Mouse (Mus musculus): ENCODE measurements around the gene Klhdc1.

Klhdc1 gene

GRCm38 (mm10) chr12:69240876-69241275, at the start of gene Klhdc1:
Gene Klhdc1, plus strand, starts transcription at chr12:69241176.
- in situ Hi-C loops (cut with MboI; ENCODE audit: low pct_unique_long_range_greater_than_20kb in 1 of 2, low sequenced_read_pairs in 2 of 2, unreplicated experiment in 1 of 2) = no loop called here

GRCm38 (mm10) chr12:69191396-69191795, 49.6 kb upstream of the Klhdc1 start:
- in situ Hi-C loops (cut with MboI; ENCODE audit: low pct_unique_long_range_greater_than_20kb in 1 of 2, low sequenced_read_pairs in 2 of 2, unreplicated experiment in 1 of 2) = no loop called here

DNA sequence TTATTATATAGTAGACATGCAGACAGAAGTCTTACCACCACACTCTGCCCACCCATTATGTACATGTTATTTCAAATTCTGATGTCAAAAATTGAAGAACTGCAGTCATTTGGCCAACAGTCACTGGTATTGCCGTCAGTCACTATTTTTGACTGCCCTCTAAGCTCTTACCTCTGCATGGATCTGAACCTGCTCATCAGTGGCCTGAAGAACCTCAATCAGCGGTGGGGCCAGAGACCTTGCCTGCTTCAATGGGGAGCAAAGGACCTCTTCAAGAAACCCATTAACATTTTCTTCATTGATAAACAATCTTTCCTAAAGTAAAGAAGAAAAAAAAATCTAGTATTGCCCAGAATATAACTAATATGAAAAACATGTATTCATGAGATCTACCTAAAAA, 48.3 kb upstream of the Klhdc1 start:
- in situ Hi-C loops (cut with MboI; ENCODE audit: low pct_unique_long_range_greater_than_20kb in 1 of 2, low sequenced_read_pairs in 2 of 2, unreplicated experiment in 1 of 2) = no loop called here

GRCm38 (mm10) chr12:69196444-69197377, 44.3 kb upstream of the Klhdc1 start, which contains the start of gene Gm49383:
Gene Gm49383, minus strand, starts transcription at chr12:69197104.
- in situ Hi-C loops (cut with MboI; ENCODE audit: low pct_unique_long_range_greater_than_20kb in 1 of 2, low sequenced_read_pairs in 2 of 2, unreplicated experiment in 1 of 2) = no loop called here

- in situ Hi-C loops (cut with MboI; ENCODE audit: low pct_unique_long_range_greater_than_20kb in 1 of 2, low sequenced_read_pairs in 2 of 2, unreplicated experiment in 1 of 2) = no loop called here
Observed at GRCm38 (mm10) chr12:69197378-69198163, 43.4 kb upstream of the Klhdc1 start.

DNA sequence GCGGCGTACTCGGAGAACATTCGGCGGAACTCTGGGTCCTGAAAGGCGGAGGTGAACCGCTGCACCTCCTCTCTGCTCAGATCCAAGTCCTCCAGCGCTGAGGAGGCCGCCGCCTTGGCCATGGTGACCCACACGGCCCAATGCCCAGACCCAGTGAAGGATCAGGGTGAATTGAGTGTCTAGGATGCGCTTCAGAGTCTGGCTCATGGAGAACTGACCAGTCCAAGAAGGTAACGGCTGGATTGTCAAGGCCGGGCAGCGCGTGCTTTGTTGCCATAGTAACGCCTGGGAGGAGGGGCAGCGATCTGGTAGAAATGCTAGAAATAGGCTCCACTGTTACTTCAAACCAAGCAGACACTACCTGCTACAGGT, 42.8 kb upstream of the Klhdc1 start, which contains the start of gene Dnaaf2:
Dnaaf2 (minus strand) TSS at position 266 of the 372 bp plus-strand sequence.
- in situ Hi-C loops (cut with MboI; ENCODE audit: low pct_unique_long_range_greater_than_20kb in 1 of 2, low sequenced_read_pairs in 2 of 2, unreplicated experiment in 1 of 2) = no loop called here

- in situ Hi-C loops (cut with MboI; ENCODE audit: low pct_unique_long_range_greater_than_20kb in 1 of 2, low sequenced_read_pairs in 2 of 2, unreplicated experiment in 1 of 2) = no loop called here
Observed at GRCm38 (mm10) chr12:69198985-69199384, 42.0 kb upstream of the Klhdc1 start.

- in situ Hi-C loops (cut with MboI; ENCODE audit: low pct_unique_long_range_greater_than_20kb in 1 of 2, low sequenced_read_pairs in 2 of 2, unreplicated experiment in 1 of 2) = no loop called here
Observed at GRCm38 (mm10) chr12:69204052-69204833, 36.7 kb upstream of the Klhdc1 start, which contains the start of gene Gm49384. Gene Gm49384, minus strand, starts transcription at chr12:69204267.

DNA sequence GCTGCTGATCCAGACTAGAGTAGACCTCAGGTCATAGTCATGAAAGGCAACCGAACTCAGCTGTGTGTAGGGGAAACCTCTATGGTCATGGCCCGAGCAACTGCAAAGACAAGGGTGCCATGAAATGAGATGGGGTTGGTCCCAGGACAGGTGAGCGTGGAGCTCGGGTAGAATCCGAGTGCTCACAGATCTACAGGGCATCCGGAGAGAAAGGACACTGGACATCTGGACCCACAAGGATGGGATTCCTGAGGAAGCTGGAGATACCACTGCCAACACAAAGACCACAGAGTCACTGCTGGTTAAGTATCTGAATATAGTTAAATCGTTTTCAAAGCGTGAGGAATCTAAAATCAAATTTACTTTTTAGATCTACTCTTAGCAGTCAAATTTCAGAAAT, 33.6 kb upstream of the Klhdc1 start:
- in situ Hi-C loops (cut with MboI; ENCODE audit: low pct_unique_long_range_greater_than_20kb in 1 of 2, low sequenced_read_pairs in 2 of 2, unreplicated experiment in 1 of 2) = no loop called here

DNA sequence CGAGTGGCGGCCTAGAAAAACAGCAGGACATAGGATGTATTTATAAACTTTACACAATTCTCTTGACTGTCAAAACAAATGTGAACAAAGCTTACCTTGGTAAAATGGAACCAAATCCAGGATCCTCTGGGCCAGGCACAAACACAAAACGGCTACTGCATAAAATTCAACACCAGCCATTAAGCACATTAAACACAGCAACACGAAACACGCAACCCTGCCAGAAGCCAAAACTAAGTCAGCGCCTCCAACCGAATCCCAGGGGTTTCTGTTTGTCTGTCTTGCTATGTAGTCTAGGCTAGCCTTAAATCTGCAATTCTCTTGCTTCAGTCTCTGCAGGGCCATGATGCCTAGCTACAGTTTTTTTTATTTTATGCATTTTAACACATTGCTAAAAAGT, 33.0 kb upstream of the Klhdc1 start:
- in situ Hi-C loops (cut with MboI; ENCODE audit: low pct_unique_long_range_greater_than_20kb in 1 of 2, low sequenced_read_pairs in 2 of 2, unreplicated experiment in 1 of 2) = no loop called here

GRCm38 (mm10) chr12:69208520-69208919, 32.5 kb upstream of the Klhdc1 start:
- in situ Hi-C loops (cut with MboI; ENCODE audit: low pct_unique_long_range_greater_than_20kb in 1 of 2, low sequenced_read_pairs in 2 of 2, unreplicated experiment in 1 of 2) = no loop called here

DNA sequence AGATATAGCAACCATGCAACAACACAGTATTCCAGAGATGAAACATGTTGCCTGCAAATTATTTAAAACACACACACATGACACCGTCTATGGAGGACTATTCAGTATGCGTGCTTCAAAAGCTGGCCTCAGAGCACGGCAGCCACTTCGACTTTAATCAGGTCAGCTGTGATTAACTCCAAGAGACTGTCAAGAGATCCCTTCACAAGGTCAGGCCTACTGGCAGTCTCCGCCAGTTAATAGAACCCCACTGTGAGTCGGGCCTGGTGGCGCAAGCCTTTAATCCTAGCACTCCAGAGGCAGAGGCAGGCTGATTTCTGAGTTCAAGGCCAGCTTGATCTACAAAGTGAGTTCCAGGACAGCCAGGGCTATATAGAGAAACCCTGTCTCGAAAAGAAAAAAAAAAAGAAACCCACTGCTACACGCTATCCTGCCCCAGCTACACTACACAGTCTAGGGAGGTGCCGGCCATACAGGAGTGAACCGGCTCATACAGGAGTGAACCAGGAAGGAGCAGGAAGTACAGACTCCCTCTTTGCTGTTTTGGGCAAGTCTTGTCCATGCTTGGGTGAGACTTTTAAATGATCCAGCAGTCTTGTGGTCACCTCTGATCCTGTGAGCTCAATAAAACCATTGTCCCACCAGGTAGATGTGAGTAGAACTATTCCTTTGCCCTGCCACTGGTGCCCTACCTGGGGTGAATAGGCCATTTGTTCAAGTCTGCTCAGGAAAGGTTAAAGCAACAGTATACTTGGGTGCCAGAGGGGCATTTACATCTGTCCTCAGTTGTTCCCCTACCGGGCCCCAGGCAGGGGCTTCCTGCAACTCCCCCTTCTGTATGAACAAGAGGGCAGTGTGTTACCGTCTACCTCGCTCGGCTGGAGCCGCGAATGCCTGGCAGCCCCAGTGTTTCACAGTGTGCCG, 30.7 kb upstream of the Klhdc1 start:
- in situ Hi-C loops (cut with MboI; ENCODE audit: low pct_unique_long_range_greater_than_20kb in 1 of 2, low sequenced_read_pairs in 2 of 2, unreplicated experiment in 1 of 2) = loop anchor here in 1 of 2 experiments (10.0 kb wide), 2 partner anchors 104 to 144 kb away; partner anchors contain the start of gene Nemf

DNA sequence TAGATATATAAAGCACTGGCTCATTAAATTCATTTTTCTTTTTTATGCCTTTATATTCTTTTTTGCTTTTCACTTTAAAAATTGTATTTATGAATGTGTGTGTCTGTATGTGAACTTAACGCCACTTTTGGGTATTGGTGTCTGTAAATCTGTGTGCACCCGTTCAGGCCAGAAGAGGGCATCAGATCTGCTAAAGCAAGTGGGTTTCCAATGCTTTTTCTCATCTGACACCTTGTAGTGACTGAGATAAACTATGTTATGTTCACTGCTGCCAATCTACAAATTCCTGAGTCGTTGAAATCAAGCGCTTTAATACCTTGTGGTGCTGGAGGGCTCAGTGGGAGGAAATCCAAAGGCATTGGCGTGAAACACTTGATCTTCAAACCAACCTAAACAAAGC, 29.9 kb upstream of the Klhdc1 start:
- in situ Hi-C loops (cut with MboI; ENCODE audit: low pct_unique_long_range_greater_than_20kb in 1 of 2, low sequenced_read_pairs in 2 of 2, unreplicated experiment in 1 of 2) = loop anchor here in 1 of 2 experiments (10.0 kb wide), 2 partner anchors 104 to 144 kb away; partner anchors contain the start of gene Nemf

- in situ Hi-C loops (cut with MboI; ENCODE audit: low pct_unique_long_range_greater_than_20kb in 1 of 2, low sequenced_read_pairs in 2 of 2, unreplicated experiment in 1 of 2) = loop anchor here in 1 of 2 experiments (10.0 kb wide), 2 partner anchors 102 to 142 kb away; partner anchors contain the start of gene Nemf
Observed at GRCm38 (mm10) chr12:69213186-69213777, 27.7 kb upstream of the Klhdc1 start.

DNA sequence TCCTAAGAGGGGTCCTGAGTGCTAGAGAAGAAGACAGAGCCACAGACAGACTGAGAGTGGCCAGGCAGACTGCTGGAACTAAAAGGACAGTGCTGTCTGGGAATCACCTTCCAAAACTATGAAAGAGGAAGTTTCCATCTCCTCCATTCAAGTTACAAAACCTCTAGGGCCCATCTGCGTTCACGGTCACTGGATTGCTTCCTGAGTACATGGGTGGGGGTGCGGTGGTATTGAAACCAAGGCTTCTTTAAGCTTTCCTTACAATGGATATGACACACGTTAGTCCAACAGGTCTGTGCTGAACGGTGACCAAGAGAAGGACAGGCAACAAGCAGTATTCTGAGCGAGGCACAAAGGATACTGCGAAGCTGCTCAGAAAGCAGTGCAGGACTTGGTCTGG, 26.6 kb upstream of the Klhdc1 start:
- in situ Hi-C loops (cut with MboI; ENCODE audit: low pct_unique_long_range_greater_than_20kb in 1 of 2, low sequenced_read_pairs in 2 of 2, unreplicated experiment in 1 of 2) = loop anchor here in 1 of 2 experiments (10.0 kb wide), 2 partner anchors 100 to 140 kb away; partner anchors contain the start of gene Nemf

DNA sequence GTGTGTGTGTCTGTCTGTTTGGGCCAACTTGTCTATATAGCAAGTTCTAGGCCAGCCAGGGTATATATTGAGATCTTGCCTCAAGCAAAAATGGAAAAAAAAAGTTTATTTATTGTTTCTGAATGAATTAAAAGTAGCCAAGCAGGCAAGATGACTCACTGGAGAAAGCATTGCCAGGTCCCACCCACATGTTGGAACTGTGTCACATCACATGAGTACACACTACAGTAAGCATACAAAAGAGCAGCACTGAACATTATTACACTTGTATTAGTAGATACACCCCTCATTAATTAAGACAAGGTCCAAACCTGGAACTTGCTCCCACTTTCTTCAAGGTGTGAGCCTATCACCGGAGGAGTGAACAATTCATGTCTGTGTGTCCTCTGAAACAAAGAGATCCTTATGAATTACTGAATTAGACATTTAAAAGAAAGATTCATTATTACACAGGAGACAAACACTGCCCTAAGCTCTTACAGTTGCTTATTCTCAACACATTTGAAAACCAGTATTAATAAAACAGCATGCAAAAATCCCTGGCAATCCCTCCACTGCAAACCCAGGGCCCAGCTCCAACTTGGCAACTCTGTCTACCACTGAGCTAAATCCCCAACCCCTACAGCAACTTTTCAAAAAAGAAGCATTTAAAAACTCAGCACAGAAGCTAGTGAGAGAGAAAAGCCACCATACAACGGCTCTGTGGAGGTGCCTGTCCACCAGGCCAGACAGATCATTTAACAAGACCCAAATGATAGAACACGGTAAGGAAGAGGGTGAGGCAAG, 25.8 kb upstream of the Klhdc1 start:
- in situ Hi-C loops (cut with MboI; ENCODE audit: low pct_unique_long_range_greater_than_20kb in 1 of 2, low sequenced_read_pairs in 2 of 2, unreplicated experiment in 1 of 2) = loop anchor here in 1 of 2 experiments (10.0 kb wide), 2 partner anchors 100 to 140 kb away; partner anchors contain the start of gene Nemf

Data from mouse embryonic stem cell (cell line).